Mouse (Mus musculus): Measurements from ENCODE around the gene Gfy. TPM values are rescaled to one million over a fixed set of nuclear protein-coding genes. Genes with fewer than 3 reads are reported as not detected.
"Not testable (repeated sequence)": the region's sequence is repeated elsewhere in the genome, so short reads cannot be mapped to it uniquely, and the experiment has no call there.

The Gfy gene
- polyA plus RNA-seq, 1 experiment = not detected

DNA sequence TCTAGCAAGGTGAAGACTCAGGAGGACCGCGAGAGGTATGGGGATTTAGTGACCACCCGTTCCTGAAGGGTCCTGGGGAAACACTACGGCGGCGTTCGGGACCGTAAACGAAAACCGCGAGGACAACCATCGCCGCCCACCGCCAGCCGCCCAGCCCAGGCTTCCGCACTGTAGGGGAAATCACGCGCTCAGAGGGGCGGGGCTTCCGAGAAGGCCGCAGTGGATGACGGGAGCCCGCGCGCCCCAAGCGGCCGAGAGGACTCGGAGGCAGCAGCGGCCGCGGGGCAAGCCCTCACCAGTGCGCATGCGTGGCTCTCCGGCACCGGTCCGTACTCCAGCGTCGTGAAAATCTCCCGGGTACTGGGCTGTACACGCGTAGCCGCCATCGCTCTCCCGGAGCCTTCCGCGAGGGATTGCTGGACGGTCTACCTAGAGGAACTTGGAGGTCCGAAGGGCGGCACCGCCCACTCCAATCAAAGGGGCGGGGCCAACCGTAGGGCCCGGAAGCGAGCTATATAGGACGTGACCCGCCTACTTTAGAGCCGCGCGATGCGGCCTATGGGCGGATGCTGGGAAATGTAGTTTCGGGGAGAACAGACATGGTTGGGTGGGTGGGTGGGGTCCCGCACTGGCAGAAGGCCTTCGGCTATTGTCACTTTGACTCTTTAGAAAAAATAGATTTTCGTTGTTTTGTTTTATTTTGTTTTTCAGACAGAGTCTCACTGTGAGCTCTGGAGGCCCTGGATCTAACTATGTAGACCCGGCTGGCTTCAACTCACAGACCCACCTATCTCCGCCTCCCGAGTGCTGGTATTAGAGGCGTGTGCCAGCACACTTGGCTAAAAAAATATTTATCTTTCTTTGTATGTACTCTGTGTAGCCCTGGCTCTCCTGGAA lies 25.0 kb downstream of the Gfy start, which contains the start of the genes Pih1d1 and Aldh16a1:
Gene Pih1d1 (plus strand): TSS at position 208 of the 897 bp plus-strand sequence.
Gene Aldh16a1 (minus strand): TSS at position 489 of the 897 bp plus-strand sequence.
- no peaks in the 10 kb centered on the region for H3K9me3 ChIP-seq
- peak within 1 kb of the TSS; percentile 97 for H3K4me3 ChIP-seq (replicated peaks)
- H3K36me3 ChIP-seq (replicated peaks; ENCODE audit: low read length) = peaks cover 38% of the 10 kb centered on the region
- no peak for TF ChIP-seq GATA1 (IDR thresholded peaks at IDR 0.05; ENCODE audit: borderline replicate concordance, low read length)
- no peak for TF ChIP-seq FLI1 (IDR thresholded peaks at IDR 0.05; ENCODE audit: low read length)
- peaks cover 1% of the 10 kb centered on the region for H3K27me3 ChIP-seq (replicated peaks)
- H3K4me1 ChIP-seq = peaks cover 31% of the 10 kb centered on the region

DNA sequence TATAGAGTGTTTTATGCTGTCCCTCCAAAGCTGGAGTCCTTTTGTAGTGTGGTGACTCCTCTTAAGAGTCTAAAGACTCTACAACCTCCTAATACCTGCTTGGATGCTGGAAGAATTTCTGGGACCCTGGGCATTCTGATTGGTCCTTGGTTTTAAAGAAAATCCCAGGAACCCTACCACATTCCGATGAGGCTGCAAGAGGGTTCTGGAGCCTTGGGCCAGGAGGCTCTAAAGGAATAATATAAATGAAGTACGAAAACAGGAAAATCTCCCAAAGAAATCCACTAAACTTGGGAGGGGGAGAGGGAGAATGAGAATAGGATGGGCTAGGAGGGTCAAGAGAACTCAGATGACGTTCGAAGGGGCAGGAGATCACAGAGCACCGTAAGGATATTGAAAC lies 25.8 kb downstream of the Gfy start:
- TF ChIP-seq GATA1 (IDR thresholded peaks at IDR 0.05; ENCODE audit: borderline replicate concordance, low read length) (no peak), FLI1 (IDR thresholded peaks at IDR 0.05; ENCODE audit: low read length) (no peak)
- H3K4me3 ChIP-seq (replicated peaks) = peak overlapping the region; percentile 97
- no peaks in the 10 kb centered on the region for H3K27me3 ChIP-seq (replicated peaks)
- H3K36me3 ChIP-seq (replicated peaks; ENCODE audit: low read length) = peaks cover 38% of the 10 kb centered on the region
- no peaks in the 10 kb centered on the region for H3K9me3 ChIP-seq
- H3K4me1 ChIP-seq = peaks cover 37% of the 10 kb centered on the region

GRCm38 (mm10) chr7:45153052-45153451 lies 26.3 kb downstream of the Gfy start:
- H3K4me1 ChIP-seq = peaks cover 41% of the 10 kb centered on the region
- peaks cover 38% of the 10 kb centered on the region for H3K36me3 ChIP-seq (replicated peaks; ENCODE audit: low read length)
- peak overlapping the region; percentile 97 for H3K4me3 ChIP-seq (replicated peaks)
- not testable (repeated sequence) for H3K9me3 ChIP-seq; H3K27me3 ChIP-seq (replicated peaks)

DNA sequence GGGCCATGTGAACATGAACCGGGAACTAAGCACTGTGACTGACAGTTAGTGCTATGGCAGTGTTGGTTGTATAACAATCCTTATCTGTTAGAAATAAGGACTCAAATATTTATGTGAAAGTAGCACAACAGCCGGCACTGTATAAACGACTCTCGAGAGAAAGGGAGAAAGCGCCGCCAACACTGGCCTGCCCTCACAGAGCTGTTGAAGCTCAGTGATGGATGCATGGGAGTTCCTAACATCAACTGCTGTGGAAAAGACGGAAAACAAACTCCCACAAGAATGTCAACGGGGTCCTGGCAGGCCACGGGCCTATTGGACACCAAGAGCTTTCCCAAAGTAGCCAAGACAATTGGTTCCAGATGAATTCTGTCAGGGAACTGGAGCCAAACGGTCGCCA lies 28.1 kb downstream of the Gfy start:
- H3K27me3 ChIP-seq (replicated peaks) = peaks cover 4% of the 10 kb centered on the region
- H3K4me1 ChIP-seq = peaks cover 41% of the 10 kb centered on the region
- no peaks in the 10 kb centered on the region for H3K9me3 ChIP-seq
- peaks cover 39% of the 10 kb centered on the region for H3K36me3 ChIP-seq (replicated peaks; ENCODE audit: low read length)
- no peak overlapping the region for H3K4me3 ChIP-seq (replicated peaks)
- TF ChIP-seq GATA1 (IDR thresholded peaks at IDR 0.05; ENCODE audit: borderline replicate concordance, low read length) (no peak), FLI1 (IDR thresholded peaks at IDR 0.05; ENCODE audit: low read length) (no peak)

DNA sequence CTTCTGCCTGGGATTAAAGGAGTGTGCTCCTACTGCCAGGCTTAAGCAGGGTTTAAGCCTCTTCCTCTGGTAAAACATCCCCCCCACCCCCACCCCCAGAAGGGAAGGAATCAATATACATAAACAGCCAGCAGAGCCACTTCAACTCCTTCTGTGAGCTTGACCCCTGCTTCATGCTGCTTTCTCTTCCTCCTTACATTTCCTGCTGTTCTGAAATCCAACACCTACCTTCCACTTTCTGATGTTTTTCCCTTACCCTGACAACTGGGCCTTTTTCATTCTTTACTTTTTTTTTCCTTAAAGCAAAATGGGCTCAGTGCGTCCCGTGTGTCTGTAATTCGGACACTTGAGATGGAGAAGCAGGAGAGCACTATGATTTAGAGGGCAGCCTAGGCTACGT lies 29.0 kb downstream of the Gfy start:
- peaks cover 46% of the 10 kb centered on the region for H3K36me3 ChIP-seq (replicated peaks; ENCODE audit: low read length)
- H3K4me1 ChIP-seq = peaks cover 42% of the 10 kb centered on the region
- no peaks in the 10 kb centered on the region for H3K9me3 ChIP-seq

DNA sequence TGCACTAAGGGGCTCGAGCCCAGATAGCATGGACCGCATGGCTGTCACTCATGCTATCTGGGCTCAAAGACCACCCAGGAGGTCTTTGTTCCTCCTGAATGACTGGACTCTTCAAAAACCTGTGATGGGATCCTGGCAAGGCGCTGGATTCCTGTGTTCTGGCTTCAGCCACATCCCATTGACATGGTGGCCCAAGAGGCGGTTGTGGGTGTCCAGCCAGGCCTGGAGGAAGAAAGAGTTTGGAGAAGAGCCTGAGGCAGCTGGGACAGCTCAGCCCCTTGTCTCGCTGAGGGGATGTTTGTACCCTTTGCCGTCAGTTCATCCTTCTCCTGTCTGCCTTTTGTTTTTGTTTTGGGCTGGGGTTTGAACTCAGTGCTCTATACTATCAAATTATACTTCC lies 29.8 kb downstream of the Gfy start:
- H3K9me3 ChIP-seq = no peaks in the 10 kb centered on the region
- H3K36me3 ChIP-seq (replicated peaks; ENCODE audit: low read length) = peaks cover 54% of the 10 kb centered on the region
- TF ChIP-seq GATA1 (IDR thresholded peaks at IDR 0.05; ENCODE audit: borderline replicate concordance, low read length) = no peak
- TF ChIP-seq FLI1 (IDR thresholded peaks at IDR 0.05; ENCODE audit: low read length) = no peak
- no peak overlapping the region for H3K4me3 ChIP-seq (replicated peaks)
- peaks cover 35% of the 10 kb centered on the region for H3K4me1 ChIP-seq
- H3K27me3 ChIP-seq (replicated peaks) = peaks cover 15% of the 10 kb centered on the region

More for the DNA sequence above, 29.0 kb downstream of the Gfy start:
- no peak for TF ChIP-seq GATA1 (IDR thresholded peaks at IDR 0.05; ENCODE audit: borderline replicate concordance, low read length)
- no peak for TF ChIP-seq FLI1 (IDR thresholded peaks at IDR 0.05; ENCODE audit: low read length)
- Histone ChIP-seq H3K4me3 (replicated peaks) (no peak overlapping the region), H3K27me3 (replicated peaks) (peaks cover 12% of the 10 kb centered on the region)

DNA sequence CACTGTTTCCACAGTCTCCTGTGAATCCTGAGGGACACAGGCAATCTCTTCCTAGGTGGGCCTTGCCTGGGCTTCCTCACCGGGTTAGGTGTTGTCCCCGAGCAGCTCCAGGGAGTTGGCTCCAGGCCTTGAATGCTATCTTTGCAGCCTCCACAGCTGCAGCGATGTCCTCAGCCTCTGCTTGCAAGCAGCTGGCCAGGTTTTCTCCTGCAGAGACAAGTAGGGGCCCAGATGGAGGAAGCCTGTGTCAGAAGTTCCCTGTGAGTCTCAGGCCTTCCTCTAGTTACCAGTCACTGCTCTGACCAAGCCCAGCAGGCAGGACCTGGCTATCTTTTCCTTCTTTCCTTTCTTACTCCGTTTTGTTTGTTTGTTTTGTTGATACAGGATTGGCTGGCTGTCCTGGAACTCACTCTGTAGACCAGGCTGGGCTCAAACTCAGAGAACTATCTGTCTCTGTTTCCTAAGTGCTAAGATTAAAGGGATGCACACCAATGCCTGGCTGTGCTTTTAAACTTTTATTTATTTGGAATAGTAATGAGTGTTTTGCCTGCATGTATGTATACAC lies 30.8 kb downstream of the Gfy start:
- Histone ChIP-seq H3K9me3 (no peaks in the 10 kb centered on the region), H3K27me3 (replicated peaks) (peaks cover 19% of the 10 kb centered on the region), H3K36me3 (replicated peaks; ENCODE audit: low read length) (peaks cover 63% of the 10 kb centered on the region), H3K4me1 (peaks cover 33% of the 10 kb centered on the region), H3K4me3 (replicated peaks) (no peak overlapping the region)
- TF ChIP-seq FLI1 (IDR thresholded peaks at IDR 0.05; ENCODE audit: low read length) (no peak), GATA1 (IDR thresholded peaks at IDR 0.05; ENCODE audit: borderline replicate concordance, low read length) (no peak)

DNA sequence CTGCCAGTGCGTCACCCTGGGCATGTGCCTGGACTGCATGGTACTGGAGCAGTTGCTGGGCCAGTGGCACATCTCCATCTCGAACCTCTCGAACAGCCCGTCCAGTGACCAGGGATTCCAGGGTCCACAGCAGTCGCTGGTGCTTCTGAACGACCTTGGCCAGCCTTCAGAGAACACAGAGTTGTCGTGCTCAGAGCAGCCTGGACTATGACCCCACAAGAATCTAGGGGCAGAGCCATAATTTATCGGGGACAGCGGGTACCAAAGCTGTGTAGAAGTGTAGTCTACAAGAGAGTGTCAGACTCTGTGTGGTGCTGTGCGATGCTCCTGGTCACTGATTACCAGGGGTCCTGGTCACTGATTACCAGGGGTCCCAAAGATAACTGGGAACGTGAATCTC lies 31.5 kb downstream of the Gfy start:
- Histone ChIP-seq H3K9me3 (no peaks in the 10 kb centered on the region), H3K36me3 (replicated peaks; ENCODE audit: low read length) (peaks cover 70% of the 10 kb centered on the region), H3K4me1 (peaks cover 32% of the 10 kb centered on the region), H3K4me3 (replicated peaks) (no peak overlapping the region), H3K27me3 (replicated peaks) (peaks cover 23% of the 10 kb centered on the region)
- TF ChIP-seq GATA1 (IDR thresholded peaks at IDR 0.05; ENCODE audit: borderline replicate concordance, low read length) = no peak
- no peak for TF ChIP-seq FLI1 (IDR thresholded peaks at IDR 0.05; ENCODE audit: low read length)

- H3K27me3 ChIP-seq (replicated peaks) = peaks cover 29% of the 10 kb centered on the region
- H3K9me3 ChIP-seq = no peaks in the 10 kb centered on the region
- peaks cover 38% of the 10 kb centered on the region for H3K4me1 ChIP-seq
- no peak overlapping the region for H3K4me3 ChIP-seq (replicated peaks)
- H3K36me3 ChIP-seq (replicated peaks; ENCODE audit: low read length) = peaks cover 76% of the 10 kb centered on the region
- TF ChIP-seq FLI1 (IDR thresholded peaks at IDR 0.05; ENCODE audit: low read length) = no peak
- no peak for TF ChIP-seq GATA1 (IDR thresholded peaks at IDR 0.05; ENCODE audit: borderline replicate concordance, low read length)
Measured at GRCm38 (mm10) chr7:45147267-45147666, 32.1 kb downstream of the Gfy start.

GRCm38 (mm10) chr7:45145460-45145859 lies 33.9 kb downstream of the Gfy start:
- Histone ChIP-seq H3K27me3 (replicated peaks) (peaks cover 33% of the 10 kb centered on the region), H3K4me3 (replicated peaks) (no peak overlapping the region), H3K9me3 (no peaks in the 10 kb centered on the region), H3K36me3 (replicated peaks; ENCODE audit: low read length) (peaks cover 85% of the 10 kb centered on the region), H3K4me1 (peaks cover 46% of the 10 kb centered on the region)
- TF ChIP-seq GATA1 (IDR thresholded peaks at IDR 0.05; ENCODE audit: borderline replicate concordance, low read length) (no peak), FLI1 (IDR thresholded peaks at IDR 0.05; ENCODE audit: low read length) (no peak)

Measured in megakaryocyte, embryonic 14.5 days (primary cell).